Mouse (Mus musculus): ENCODE data around the gene Drosha. TPM values are rescaled to one million over a fixed set of nuclear protein-coding genes. Genes with fewer than 3 reads are reported as not detected.
"Not testable (repeated sequence)": the region's sequence is repeated elsewhere in the genome, so short reads cannot be mapped to it uniquely, and the experiment has no call there.

Drosha gene
- total RNA-seq, 2 experiments from 2014 or later: 19.7 to 40.4 TPM

DNA sequence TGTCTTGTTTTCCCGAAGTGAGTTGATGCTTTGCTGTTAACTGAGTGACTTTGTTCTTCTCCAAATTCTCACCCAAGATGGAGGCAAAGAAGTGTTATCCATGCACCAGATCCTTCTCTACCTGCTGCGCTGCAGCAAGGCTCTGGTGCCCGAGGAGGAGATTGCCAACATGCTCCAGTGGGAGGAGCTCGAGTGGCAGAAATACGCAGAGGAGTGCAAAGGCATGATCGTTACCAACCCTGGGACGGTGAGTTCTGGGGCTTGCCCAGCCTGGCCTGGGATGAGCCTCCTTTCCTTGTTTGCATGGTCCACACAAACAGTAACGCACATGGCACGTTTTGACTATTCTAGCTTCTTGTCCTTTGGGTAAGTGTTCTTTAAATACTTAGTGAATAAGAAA is 54.0 kb downstream of the Drosha start:
- ATAC-seq (replicated peaks; ENCODE audit: poor library complexity): no peak

DNA sequence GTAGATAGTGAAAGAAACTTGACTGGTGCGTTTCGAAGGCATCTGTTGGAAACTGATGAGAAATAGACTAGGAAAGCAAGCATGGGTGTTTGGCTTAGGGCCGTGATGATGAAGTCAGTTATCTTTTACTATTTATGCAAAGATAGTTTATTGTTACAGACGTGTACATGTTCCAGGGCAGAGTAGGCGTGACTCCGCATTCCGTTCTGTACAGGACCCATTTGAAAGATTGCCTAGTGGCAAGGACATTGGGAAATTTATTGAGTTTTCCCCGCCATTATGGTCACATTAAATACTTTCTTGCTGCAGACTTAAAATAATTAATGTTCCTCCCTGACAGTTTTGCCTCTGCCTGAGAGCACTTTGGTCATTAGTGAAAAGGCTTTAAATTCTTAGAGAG is 55.3 kb downstream of the Drosha start:
- no peak for ATAC-seq (replicated peaks; ENCODE audit: poor library complexity)

DNA sequence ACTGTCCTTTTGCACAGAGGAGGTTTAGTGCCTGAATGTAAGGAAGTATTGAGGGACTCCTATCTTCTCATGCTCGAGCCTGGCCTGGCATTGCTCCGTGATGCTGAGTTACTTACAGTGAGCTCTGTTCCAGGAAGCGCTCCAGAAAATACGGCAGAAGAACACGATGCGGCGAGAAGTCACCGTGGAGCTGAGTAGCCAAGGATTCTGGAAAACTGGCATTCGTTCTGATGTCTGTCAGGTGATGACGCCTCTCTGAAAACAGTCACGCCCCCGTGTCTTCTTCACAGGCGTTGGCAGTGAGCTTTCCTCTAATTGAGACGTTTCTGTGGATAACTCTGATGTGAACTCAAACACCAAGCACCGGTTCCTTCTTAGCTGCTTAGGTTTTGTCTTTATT is 60.2 kb downstream of the Drosha start:
- ATAC-seq (replicated peaks; ENCODE audit: poor library complexity): no peak

DNA sequence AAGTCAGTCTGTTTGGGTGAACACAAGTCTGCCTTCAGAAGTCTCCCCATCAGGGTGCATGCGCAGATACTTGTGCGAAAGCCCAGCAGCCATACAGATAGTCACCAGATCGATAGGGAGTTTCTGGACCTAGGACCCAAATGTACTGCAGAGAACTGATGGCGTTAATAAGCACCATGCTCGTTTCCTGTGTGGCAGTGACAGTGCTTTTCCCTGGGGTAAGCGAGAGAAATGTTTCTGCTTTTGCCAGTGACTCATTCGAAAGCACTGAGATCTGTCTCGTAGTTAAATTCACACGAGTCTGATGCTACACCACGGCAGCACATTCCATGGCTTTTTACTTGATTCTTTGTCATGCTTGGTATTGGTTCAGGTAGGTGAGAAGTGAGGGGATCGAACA is 60.7 kb downstream of the Drosha start:
- ATAC-seq (replicated peaks; ENCODE audit: poor library complexity): no peak

DNA sequence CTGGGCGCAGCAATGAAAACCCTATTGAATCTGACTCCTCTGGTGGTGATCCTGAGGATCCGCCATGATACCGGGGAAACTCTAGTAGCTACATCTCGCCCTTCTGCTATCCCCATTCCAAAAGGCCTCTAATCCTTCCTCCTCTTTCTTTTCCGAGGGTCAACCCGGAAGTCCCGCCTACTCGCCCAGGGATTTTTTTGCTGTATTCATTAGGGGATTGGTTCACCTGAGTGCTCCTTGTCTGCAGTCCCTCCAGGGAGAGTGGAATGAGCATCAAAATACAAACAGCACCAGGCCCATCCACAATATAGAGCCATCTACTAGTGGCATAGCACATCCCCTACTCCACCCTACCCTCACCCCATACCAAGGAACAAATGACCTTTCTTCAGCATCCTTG is 62.6 kb downstream of the Drosha start:
- no peak for ATAC-seq (replicated peaks; ENCODE audit: poor library complexity)

DNA sequence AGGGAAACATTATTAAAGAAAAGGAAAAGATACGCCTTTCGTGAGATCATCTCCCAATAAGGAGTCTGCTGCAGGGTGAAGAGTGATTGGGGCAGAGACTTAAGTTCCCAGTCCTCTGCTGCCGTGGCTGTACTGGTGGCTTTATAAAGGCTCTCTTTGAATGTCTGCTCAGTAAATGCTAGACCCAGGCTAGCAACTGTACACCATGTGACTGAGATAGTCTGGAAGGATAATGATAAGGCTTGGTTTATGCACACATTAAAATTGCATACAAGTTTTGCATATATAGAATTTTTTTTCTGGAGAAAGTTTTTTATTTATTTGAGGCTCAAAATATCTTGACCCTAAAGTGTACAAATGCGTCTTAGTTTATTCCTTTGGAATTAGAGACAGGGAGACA is 63.7 kb downstream of the Drosha start:
- ATAC-seq (replicated peaks; ENCODE audit: poor library complexity): no peak

DNA sequence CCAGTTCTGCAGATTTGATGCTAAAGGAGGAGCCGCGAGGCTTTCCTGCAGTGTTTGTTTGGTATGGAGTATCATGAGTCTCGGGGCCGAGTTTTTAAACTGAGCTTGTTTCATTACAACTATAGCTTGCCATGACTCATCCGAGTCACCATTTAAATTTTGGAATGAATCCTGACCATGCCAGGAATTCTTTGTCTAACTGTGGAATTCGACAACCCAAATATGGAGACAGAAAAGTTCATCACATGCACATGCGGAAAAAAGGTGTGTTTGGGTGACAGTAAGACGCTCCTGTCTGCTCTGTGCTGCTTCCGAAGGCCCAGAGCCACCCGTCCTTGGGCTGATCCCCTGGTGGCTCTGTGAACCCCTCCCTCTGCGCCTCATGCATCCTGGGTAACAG is 65.3 kb downstream of the Drosha start:
- ATAC-seq (replicated peaks; ENCODE audit: poor library complexity): no peak

DNA sequence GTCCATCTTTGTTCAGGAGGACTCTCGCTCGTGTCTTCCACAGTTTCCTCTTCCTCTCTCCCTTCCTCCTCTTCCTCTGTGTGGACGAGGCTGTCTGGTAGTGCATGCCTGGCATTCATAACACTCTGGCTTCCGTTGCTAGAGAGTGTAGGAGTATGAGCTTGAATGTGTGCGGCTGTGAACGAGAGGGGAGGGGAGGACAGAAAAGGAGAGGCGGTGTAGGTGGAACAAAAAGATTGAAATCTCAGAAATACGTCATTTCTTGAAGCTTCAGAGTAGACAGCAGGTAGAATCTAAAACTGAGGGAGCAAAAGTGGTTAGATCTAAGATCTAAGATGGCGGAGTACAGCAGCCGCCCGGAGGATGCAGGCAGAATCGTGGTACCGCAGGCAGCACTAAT is 70.8 kb downstream of the Drosha start:
- no peak for ATAC-seq (replicated peaks; ENCODE audit: poor library complexity)

DNA sequence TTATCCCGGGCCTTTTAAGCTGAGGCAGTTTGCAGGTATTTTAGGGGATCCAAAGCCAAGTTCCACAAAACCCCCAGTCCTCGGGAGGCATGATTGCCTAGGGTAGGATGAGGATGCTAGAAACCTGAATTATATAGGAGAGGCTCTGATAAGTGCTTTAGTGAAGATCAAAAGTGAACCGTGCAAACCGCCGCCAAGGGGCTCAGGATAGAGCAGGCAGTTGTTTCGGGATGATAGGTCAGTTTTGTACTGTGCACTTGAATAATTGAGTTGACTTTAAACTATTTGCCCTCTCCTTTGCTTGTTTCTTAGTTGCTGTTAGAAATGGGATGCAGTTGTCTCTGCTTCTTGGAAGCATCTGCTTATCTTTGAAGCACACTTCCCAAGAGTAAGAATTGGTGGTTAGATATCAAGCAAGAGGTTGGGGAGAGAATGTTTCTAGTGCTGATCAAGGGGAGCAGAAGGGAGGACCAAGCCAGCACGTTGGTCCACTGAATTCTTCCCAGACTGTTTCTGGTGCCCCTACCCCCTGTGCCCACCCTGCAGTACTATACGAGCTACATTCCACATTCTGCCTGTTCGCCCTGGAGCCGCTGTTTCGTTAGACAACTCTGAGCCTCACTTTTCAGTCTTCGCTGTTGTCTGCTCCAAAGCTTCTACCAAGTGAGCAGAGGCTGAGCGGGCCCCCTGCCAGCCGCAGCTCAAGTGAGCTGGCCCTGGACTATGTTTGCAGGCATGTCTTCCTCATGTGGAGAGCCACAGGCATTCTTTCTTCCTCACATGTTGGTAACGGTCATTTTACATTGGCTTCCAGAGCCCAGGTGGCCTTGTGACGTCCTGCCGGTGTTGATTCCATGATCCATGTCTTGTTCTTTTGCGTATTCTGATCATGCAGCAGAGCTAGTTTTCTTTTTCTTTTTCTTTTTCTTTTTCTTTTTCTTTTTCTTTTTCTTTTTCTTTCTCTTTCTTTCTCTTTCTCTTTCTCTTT is 71.7 kb downstream of the Drosha start:
- ATAC-seq (replicated peaks; ENCODE audit: poor library complexity): peak; percentile 84

DNA sequence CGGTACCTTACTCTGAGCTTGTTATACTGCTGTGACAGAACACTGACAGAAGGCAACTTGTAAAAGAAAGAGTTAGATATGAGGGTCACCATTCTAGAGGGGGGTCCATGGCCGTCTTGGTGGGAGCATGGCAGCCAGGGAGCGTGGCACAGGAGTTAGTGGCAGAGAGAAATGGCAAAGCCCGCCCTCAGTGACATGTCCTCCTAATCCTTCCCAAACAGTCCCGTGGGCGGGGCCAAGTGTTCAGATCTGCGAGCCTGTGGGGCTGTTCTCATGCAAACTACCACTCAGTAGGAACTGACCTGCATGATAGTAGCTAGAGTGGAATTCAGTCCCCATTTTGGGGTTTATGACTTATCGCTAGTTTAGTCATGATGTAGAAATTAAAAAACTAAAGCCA is 73.2 kb downstream of the Drosha start:
- no peak for ATAC-seq (replicated peaks; ENCODE audit: poor library complexity)

DNA sequence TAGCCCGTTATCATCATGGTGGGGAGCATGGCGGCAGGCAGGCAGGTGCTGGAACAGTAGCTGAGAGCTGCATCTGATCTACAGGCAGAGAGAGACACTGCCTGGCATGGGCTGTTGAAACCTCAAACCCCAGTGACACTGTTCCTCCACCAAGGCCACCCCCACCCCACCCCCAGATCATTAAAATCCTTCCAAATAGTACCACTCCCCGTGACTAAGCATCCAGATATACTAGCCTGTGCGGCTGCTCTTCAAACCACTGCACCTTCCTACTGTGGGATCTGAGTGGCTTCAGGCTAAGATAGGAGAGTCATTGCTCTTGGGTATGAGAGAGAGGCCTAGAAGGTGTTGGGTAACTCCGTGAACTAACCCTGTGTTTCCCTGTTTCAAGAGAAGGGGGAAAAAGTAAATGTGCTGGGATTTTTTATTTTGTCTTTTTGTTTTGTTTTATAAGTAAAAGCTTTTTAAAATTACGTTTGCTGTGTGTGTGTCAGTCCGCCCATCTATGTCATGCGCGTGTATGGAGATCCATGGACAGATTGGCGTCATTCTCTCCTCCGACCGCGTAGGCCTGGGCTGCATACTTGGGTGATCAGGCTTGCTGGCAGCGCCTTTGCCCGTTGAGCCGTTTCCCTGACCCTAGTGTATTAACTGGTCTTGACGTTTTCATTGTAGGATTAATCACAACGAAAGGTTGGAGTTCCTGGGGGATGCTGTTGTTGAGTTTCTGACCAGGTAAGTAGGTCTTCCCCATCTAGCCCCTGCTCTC is 76.0 kb downstream of the Drosha start:
- ATAC-seq (replicated peaks; ENCODE audit: poor library complexity): peak; percentile 68

DNA sequence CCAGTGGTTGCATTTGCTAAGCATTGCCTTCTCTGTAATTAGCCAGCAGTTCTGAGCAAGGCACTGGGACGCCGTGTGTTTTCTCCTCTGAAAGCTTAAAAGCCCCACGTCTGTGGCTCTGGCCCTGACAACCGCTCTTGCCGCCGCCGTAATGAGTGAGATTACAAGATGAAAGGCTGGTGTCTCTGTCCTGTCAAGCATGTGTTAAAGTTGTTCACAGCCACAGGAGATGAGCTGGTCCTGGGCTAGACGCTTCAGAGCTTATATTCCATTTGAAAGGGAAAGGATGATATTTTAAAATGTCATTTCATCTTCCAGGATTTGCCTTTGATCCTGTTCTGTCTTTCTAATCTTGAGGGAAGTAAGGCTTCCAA is 76.6 kb downstream of the Drosha start:
- no peak for ATAC-seq (replicated peaks; ENCODE audit: poor library complexity)

DNA sequence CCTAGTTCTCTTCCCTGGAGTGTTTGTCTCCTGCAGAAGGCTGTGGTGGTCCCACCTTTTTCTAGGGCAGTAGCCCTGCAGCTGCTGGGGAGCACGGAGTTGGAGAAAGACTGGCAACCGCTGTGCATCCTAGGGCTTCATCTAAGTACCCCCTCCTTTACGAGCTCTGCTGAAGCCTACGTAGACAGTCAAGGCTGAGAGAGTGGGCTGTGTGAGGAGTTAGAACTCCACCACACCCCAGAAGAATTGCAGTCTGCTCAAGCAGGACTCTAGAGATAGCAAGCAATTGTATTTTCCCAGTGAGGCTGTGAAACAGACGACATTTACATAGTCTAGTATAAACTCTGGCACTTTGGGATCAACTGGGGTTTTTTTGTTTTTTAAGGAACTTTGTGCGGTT is 79.8 kb downstream of the Drosha start:
- no peak for ATAC-seq (replicated peaks; ENCODE audit: poor library complexity)

DNA sequence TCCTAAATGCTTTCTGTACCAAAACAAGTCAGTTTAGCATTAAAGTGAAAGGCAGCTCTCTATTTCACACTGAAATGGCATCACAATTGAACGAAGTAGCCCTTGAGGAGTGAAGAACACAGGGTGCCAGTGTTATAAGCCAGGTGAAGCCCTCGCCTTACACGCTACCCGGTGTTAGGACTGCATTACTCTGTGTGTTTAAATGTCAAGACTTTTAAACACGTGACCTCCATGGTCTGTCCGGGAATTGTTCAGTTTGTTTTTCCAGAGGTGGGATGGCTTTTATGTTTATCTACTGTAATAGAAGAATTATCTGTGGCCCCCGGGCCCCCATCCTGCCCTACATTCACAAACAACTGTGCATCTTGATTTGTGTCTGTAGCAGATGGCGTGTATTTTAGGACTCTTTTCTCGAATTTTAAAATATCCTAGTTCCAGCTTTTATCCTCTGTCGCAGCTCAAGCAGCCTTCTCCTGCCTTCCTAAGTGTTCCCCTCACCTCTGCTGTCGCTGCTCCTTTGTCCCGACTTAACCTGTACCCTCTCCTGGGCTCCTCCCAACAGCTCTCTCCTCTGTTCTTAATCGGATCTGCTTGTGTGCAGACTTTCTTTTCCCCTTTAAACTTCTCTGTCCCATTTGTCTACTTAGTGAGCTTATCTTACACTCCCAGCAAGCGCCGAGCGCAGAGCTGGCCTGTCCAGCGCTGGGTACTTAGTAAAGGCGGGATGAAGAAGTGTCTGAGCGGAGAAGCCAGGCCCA is 83.5 kb downstream of the Drosha start:
- ATAC-seq (replicated peaks; ENCODE audit: poor library complexity): 0 out of 2 replicates have a peak, but pooled peaks have one; percentile 9

DNA sequence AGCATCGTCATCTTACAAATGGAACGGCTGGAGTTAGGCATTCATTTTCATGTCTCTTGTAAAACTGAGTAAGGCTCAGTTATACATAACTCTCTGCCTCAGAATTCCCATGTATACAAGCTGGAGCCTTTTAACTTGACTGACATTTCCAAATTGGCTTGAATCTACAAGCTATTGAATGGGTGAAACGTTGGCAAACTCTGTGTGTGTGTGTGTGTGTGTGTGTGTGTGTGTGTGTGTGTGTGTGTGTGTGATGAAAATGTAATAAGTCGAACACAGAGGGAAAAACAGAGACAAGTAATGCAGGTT is 84.1 kb downstream of the Drosha start:
- ATAC-seq (replicated peaks; ENCODE audit: poor library complexity): no peak

DNA sequence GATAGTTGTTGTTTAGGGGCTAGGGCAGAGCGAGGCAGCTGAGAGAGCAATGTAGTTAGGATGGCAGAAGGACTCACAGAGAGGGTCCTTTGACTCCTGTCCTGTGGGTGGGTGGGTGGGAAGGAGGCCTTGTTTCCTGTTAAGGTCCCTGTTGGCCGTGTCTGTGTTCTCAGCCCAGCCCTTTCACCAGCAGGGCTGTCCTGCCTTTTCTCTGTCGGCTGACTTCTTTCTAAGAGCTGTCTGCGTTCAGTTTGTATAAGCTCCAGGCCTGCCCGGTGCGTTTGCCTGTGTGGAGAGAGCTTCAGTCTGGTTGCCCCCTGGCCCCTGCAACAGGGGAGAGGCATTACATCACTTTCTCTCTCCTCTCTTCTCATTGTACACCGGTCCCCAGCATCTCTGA is 84.6 kb downstream of the Drosha start:
- no peak for ATAC-seq (replicated peaks; ENCODE audit: poor library complexity)

DNA sequence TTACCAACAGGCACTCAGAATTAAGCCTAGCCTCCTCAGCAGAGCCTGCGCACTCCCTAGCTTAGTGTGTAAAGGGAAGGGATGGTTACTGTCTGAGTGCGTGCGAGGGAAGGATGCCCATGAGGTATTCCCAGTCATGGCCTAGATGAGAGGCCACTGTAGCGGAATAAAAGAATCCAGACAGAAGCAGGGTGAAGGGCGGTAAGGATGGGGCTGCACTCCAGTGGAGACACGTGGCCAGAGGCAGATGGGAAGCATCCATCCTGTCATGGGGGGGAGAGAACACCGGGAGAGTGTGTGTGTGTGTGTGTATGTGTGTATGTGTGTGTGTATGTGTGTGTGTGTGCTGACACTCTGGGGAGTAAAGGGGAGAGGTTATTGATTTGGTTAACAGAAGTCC is 86.5 kb downstream of the Drosha start:
- no peak for ATAC-seq (replicated peaks; ENCODE audit: poor library complexity)

DNA sequence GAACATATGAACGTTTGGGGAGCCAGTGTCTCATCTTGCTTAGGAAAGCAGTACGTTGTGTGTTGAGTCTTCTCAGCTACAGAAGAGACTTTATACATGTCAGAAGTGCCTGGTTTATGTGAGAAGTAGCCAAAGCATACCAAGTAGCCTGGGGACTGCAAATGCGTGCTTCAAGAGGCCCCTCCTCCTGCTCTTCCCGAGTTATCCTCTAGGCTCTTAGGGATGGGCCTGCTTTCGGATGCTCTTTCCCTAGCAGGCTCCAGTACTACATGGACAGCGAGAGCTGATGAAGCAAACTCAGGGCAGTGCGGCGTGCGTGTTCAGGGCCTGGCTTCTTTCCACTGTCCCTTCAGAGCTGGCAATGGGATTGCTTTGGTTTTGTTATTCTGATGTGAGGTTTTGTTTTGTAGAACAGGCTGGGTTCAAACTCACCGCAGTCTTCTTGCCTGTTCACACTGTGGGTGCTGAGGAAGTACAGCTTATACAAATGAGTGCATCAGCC is 91.8 kb downstream of the Drosha start:
- ATAC-seq (replicated peaks; ENCODE audit: poor library complexity): no peak

DNA sequence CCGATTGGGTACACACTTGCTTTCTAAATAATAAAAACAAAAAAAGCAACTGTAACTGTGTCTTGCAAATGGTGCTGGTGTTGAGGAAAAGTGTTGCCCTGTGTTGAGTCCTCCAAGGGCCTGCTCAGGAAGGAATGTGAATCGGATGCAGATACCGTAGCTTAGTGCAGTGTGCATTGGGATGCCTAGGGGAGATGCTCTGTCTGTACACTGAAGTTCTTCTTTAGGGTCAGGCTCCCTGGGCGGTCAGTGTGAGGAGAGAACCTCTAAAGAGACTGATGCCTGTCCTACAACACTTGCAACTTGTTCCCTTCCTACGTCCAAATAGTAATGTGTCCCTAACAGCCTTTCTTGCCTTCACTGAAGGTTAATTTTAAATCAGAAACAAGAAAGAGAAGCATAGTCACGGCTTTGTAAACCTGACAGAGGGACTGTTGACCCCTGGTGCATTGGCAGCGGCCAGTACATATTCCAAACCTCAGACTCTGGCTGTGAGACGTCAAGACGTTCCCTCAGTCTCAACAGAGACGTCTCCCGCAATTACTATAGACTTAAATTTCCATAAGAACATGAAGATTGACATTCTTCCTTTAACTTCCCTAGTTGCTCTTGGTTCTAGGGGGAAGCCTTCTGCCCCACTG is 94.8 kb downstream of the Drosha start:
- not testable (repeated sequence) for ATAC-seq (replicated peaks; ENCODE audit: poor library complexity)

DNA sequence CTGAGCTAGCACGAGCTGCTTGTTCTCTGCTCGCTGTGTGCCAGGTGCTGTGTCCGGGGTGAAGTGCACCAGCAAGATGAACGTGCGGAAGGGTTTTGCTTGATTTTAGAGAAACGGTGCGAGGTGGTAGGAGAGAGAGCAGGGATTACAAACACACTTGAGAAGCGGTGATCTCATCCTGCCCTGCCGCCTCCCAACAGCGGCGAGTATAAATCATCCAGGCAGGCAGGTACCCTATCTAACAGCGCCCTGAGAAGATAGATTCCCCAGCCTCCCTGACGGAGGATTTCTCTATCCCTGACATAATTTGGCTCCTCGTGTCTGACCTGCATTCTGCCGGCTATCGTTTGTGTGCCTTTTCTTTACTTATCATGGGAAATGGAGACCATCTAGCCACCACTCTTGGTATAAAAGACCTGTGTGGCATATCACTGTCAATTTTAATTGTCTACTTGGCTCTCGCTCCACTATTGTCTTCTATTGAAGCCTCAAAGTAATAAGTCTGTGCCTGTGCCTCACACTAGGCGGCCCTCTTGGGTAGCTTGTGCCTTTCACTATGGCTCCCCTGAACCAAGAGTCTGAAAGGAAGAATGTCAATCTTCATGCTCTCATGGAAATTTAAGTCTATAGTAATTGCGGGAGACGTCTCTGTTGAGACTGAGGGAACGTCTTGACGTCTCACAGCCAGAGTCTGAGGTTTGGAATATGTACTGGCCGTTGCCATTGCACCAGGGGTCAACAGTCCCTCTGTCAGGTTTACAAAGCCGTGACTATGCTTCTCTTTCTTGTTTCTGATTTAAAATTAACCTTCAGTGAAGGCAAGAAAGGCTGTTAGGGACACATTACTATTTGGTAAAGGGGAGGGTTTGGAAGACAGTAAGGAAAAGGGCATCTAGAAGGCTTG is 95.6 kb downstream of the Drosha start:
- no peak for ATAC-seq (replicated peaks; ENCODE audit: poor library complexity)
